Mouse (Mus musculus) cortical plate, adult 2 months (tissue): ENCODE results near the gene Katnb1.

ENCODE experiments used
- CTCF ChIP-seq: fragments of 200-500 bp; IDR thresholded peaks from 2 replicates; pipeline ENCODE4 v1.5.1; 2011; ENCODE audit warnings: mild to moderate bottlenecking, control low read depth, low read length; ENCODE audit not compliant: insufficient read depth; ENCODE audit errors: extremely low read depth
- POLR2A ChIP-seq: fragments of 200-500 bp; IDR thresholded peaks from 2 replicates; pipeline ENCODE4 v1.6.1; 2011; ENCODE audit warnings: mild to moderate bottlenecking, low read length, control low read depth; ENCODE audit not compliant: insufficient read depth; ENCODE audit errors: extremely low read depth

- TF ChIP-seq POLR2A (no peak), CTCF (no peak)
These were observed 32.1 kb downstream of the Katnb1 start for GRCm38 (mm10) chr8:95113108-95113507.
